Mouse (Mus musculus) ovary, postnatal 36 days (tissue): ENCODE measurements around the gene Foxj3.
"Not testable (repeated sequence)": the region's sequence is repeated elsewhere in the genome, so short reads cannot be mapped to it uniquely, and the experiment has no call there.

Source experiments
- DNase-seq: peaks from one replicate; pipeline ENCODE4 v3.0.0; 2022; ENCODE audit warnings: low spot score, mixed read lengths

Gene Foxj3

DNA sequence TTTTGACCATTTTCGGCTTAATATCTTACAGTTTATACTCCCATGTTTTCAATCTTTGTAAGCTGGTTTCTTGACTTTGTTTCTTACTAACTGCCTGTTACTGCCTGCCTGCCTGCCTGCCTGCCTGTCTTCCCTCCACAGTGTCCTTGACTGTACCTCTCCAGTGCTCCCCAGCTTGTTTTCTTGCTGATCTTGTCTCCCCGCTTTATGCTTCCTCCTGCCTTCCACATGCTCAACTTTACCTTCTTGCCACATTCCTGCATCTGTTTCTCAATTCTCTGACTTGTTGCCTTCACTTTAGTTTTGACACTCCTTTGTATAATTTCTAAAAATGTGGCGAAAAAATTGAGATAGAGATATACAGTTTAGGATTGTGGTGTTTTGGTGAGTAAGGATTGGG, 35.9 kb downstream of the Foxj3 start:
- DNase-seq, result no peak

- DNase-seq, result no peak
These were observed 37.7 kb downstream of the Foxj3 start for GRCm38 (mm10) chr4:119574504-119574903.

GRCm38 (mm10) chr4:119575459-119575858, 38.7 kb downstream of the Foxj3 start:
- no peak for DNase-seq

DNA sequence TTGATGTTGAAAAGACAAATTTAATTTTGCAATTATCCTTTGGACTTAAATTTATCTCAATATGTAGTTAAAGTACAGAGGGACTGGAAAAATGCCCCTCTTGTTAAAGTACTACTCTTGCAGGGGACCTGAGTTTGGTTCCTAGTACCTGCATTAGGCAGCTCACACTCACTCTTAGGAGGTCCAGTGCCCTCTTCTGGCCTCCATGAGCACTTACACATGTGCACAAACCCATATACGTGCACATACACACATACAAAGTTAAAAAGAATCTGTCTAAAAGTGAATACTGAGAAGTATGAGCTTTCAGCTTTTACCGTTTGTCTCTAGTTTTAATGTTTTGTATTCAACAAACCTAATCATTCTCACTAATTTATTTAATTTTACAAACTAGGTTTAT, 51.2 kb downstream of the Foxj3 start:
- no peak for DNase-seq

GRCm38 (mm10) chr4:119589423-119589822, 52.6 kb downstream of the Foxj3 start:
- no peak for DNase-seq

- no peak for DNase-seq
These were observed 53.2 kb downstream of the Foxj3 start for GRCm38 (mm10) chr4:119590027-119590426.

DNA sequence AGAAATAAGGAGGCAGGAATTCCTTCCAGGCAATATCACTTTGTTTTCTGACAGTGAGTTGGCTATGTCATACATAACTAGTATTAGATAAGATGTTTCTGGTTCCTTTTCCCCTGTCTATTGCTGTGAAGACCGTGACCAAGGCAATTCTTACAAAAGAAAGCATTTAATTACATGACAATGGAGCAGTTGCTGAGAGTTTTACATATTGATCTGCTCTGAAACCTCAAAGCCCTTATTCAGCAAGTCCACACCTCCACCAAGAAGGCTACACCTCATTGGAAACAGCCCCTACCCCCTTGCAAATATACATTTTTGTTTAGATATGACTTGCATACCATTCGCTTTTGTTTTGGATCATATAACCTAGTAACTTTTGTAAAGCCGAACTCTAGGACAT, 55.7 kb downstream of the Foxj3 start:
- DNase-seq, result no peak

DNA sequence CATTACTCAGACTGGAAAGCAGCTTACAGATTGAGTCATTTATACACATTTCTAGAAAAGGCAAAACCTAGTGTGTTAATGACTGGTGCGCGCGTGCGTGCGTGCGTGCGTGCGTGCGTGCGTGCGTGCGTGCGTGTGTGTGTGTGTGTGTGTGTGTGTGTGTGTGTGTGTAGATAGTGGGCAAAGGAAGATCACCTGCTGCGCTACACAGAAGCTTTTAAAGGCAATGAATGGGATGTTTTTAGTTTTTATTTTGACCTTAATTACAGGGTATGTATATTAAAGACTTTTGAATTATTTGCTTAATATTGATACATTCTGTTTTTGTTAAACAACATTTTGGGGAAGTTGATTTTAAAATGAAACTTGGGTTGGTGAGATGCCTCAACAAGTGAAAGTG, 57.5 kb downstream of the Foxj3 start:
- no peak for DNase-seq

- DNase-seq, result no peak
These were observed 62.8 kb downstream of the Foxj3 start for GRCm38 (mm10) chr4:119599605-119600004.

DNA sequence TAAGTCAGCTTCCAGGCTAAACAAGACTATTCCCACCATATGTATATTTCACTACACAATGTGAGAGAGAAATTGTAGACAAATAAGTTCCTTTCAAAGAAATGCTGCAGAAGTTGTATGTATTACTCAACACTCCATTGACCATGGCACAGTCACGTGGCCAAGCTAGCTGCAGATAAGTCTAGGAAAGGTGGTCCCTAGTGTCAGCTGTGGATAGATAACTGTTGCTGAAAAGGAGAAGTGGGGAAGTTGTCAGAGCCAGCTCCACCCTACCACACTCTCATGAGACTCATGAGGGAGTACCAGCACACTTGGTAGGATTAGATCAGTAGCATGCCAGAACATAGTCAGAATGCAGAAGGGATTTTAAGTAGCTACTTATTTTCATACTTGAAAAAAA, 72.7 kb downstream of the Foxj3 start:
- DNase-seq, result no peak

DNA sequence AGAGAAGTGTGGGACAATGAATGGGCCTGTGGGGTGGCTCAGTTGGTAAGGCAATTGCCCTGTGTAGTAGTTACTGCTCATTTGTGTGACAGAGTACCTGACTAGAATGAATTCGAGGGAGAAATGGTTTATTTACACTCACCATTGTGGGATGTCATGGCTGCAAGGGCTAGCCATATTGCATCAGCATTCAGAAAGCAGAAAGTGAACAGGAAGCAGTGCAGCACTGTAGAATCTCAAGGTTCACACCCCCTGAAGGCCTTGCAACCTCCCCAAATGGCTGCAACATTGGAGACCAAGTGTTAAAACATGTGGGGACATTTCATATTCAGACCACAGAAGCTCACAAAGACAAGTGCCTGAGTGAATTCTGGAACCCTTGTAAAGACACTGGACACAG, 77.3 kb downstream of the Foxj3 start:
- DNase-seq, result no peak

DNA sequence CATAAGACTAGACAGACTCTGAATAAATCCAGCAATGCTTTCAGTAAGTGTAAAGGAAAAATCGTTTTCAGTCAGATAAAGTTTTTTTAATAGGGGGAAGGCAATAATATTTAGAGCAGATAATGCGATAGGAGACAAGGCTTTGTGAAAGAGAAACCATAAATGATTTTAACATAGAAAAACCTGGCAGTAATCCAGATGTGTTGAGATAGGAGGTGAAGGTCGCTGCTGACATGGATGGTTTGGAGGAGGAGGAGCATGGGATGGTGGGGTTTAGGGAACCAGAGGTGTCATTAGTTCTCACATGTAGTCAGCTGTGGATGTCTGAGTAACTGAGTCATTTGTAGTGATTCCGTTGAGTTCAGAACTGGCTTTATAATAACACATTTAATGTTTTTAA, 77.9 kb downstream of the Foxj3 start:
- no peak for DNase-seq

DNA sequence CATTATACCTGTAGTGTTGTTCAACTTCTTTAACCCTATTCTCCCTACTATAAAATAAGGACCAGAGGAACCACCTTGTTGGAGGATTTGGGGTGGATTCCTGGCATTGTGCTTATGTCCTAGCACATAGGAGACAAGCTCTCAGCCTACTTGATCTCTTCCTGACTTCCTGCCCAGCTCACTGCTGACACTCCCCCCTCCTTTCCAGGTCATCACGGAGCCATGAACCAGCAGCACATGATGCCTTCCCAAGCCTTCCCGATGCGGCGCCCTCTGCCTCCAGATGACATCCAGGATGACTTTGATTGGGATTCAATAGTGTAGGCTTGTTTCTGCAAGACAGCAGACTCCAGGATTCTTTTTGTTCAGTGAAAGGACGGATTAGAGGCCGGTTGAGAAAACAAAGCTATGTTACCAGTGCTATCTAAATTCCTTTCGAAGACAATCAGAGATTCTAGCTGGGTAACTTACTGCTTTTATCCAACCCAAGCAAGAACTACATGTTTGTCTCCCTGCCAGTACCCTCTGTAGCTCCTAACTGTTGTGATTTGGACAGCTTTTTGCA, 89.4 kb downstream of the Foxj3 start:
- DNase-seq, result no peak

DNA sequence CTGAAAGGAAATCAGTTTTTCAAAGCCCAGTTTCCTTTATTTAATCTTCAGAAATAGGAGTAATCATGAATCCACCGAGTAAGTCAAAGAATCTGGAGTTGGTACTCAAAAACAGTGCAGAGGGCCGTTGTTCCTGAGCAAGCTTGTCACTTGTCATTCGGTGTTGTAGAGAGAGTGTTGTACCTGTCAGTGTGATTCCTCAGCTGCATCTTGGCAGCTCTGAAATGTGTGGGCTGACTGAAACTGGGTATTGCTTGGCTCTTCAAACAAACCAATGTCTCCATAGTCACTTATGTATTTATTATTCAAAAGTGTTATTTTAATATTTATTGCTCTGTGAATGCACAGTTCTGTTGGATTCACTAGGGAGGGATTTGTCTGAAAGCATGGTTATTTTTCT, 90.1 kb downstream of the Foxj3 start:
- DNase-seq, result no peak

DNA sequence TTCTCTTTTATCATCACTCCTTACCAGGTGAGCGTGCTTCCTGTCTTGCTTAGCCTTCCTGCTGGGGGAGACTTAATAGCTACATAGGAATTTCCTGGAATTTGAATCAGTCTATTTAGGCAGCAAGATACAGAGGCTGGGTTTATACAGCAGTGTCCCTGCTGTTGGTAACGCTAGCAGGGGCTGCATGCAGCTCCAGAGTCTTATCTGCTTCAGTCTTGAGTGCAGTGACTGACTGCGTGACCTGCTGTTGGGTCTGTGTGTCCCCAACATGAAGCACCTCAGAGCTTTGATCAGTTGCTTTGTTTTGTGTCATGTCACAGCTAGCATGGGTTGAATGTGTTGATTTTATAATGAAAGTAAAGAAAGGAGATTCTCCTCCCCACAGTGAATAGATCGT, 90.5 kb downstream of the Foxj3 start:
- no peak for DNase-seq

- DNase-seq, result not testable (repeated sequence)
These were observed 91.6 kb downstream of the Foxj3 start for GRCm38 (mm10) chr4:119628363-119628762.

DNA sequence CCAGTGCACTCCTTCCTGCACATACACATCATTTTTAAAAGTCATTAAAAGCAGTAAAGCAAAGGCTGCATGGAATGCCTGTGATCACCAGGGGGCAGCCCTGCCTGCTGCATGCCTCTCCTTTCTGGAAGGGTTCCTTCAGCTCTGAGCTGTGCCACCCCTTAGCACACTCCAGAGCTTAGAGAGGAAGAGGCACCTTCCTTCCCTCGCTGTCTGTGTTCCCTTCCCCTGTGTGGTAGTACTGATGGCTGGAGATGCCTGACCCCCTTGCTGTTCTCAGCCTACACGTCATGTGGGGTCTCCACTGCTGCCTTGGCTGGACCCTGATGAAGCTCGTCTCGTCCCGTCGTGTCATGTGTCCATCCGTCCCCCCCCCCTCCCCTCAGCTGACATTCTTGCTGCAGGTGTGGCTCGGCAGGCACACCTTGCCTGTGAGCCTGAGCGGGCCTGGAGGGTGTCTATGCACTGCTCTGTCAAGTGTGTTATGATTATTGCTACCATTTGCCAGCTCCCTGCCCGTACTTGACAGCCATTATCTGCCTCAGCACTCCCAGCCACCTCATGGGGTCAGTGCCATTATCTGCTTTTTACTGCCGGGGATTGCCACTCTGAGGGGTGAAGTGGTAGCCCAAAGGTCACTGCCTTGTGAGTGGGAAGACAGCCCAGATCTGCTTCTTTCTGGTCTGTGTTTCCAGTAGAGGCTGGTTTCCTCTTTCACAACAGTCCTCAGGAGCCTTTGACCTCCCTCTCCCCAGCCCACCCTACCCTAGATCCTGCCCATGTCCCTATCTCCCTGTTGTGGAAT, 94.5 kb downstream of the Foxj3 start:
- DNase-seq, result peak; percentile 45

DNA sequence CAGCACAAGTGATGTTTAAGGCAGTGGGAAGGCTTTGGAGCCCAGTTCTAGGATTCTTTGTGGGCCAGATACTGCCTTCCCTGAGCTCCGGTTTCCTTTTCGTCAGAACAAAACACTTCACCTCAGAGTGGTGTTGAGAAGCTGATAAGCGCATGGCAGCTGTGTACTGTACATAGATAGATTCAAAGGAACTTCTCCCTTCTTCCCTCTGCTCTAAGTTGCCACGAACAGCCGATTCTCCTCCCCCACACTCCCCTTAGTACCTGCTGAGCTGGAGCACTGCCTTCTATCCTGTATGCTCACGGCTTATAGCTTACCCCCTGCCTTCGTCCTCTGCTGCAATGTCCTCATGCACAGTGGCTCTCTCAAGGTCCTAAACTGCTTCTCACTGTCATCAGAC, 95.9 kb downstream of the Foxj3 start:
- DNase-seq, result no peak

- no peak for DNase-seq
These were observed 96.5 kb downstream of the Foxj3 start for GRCm38 (mm10) chr4:119633342-119633741.

GRCm38 (mm10) chr4:119633948-119634347, 97.1 kb downstream of the Foxj3 start:
- no peak for DNase-seq

- no peak for DNase-seq
These were observed 98.3 kb downstream of the Foxj3 start for GRCm38 (mm10) chr4:119634908-119635660.

GRCm38 (mm10) chr4:119635686-119636085, 98.9 kb downstream of the Foxj3 start:
- no peak for DNase-seq

DNA sequence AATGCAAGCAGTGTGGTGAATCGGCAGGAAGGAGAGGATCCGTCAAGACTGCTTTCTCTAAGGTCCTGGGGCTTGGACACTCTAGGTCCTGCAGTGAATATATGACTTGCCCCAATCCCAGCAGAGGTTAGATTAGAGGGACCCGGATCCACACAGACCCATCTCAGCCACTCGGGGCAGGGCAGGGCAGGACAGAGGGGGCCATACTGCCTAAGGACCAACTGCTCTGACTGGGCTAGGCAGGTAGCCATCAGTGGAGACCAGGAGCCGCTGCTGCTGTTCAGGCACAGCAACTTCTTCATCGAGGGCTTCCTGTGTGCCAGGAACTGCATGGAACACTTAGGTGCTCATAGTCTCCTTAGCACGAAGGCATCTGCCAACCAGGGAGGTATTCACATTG, 99.9 kb downstream of the Foxj3 start:
- no peak for DNase-seq
